Mouse (Mus musculus) frontal cortex, postnatal 36 days (tissue): ENCODE data around the gene Fam43b.

Experiments used
- DNase-seq, 2 experiments: peaks; one replicate each; pipeline ENCODE4 v3.0.0; 2022; ENCODE audit warnings: low spot score in 2 of 2

Fam43b gene

GRCm38 (mm10) chr4:138352692-138353091, 43.6 kb downstream of the Fam43b start:
- DNase-seq, result no peak

- DNase-seq, result no peak
Observed at GRCm38 (mm10) chr4:138351821-138352220, 44.5 kb downstream of the Fam43b start.

GRCm38 (mm10) chr4:138348716-138349115, 47.6 kb downstream of the Fam43b start:
- DNase-seq, result no peak

GRCm38 (mm10) chr4:138347280-138347679, 49.0 kb downstream of the Fam43b start:
- no peak for DNase-seq

- no peak for DNase-seq
Observed at GRCm38 (mm10) chr4:138344891-138345545, 51.3 kb downstream of the Fam43b start.
